8 mouse cellular contexts compared by ENCODE assay signal in the genomic region with DNA sequence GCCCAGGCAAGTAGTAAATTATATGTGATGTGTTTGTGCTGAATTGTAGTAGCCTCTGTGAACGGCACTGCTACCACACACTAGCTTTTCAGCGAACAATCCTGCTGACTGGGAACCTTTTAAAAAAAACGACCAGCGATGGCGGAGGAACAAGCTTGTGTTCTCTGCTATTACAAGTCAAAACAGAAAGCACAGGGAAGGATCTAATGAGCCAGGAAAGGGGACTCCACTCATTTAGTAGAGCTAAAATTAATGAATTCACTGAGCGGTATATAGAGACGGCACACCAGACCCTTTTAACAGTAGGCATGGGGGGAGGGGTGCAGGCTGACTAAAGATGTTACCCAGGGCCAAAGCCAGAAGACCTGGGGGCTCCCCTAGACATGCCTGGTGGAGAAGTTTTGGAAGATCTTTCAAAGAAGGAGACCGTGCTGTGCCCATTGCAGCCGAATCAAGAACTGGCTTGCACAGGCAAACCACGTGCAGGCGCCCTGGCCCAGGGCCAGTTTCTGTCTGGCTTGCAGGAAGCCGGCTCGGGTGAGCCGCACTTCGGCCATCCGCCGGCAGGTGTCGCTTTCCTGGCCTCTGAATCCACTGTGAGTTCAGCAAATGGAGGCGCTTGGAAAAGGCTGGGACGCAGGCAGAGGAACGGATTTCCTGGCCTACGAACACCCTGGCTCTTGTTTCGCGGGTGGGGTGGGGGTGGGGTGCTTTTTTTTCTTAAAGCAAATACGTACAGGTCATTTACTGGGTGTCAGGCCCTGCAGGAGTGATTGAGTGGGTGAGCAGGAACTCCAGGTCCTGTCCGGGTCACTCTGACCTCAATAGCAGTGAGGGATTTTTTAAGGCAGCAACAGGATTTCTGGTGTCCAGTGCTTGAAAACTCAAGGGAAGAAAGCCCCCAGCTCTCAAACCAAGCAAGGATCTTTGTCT. TPM values are rescaled to one million over a fixed set of nuclear protein-coding genes. Genes with fewer than 3 reads are reported as not detected.
DNase-seq lines count a peak whose midpoint lies in the region; ATAC-seq and TF ChIP-seq lines count a peak whose summit lies in the region.

No protein-coding gene starts in this region.

- peak; percentile 67; the same call in 1 of the 2 replicates for TF ChIP-seq EP300 in heart, adult 2 months (IDR thresholded peaks at IDR 0.05; ENCODE audit: insufficient read depth, low read depth, low read length)

- H3K9me3 ChIP-seq in embryonic facial prominence, embryonic 12.5 days, result no peaks in the 10 kb centered on the region
- H3K9me3 ChIP-seq in limb, embryonic 11.5 days (ENCODE audit: control insufficient read depth, low read length), result no peaks in the 10 kb centered on the region
- H3K9me3 ChIP-seq in midbrain, embryonic 13.5 days, result no peaks in the 10 kb centered on the region

- peak overlapping the region; percentile 7; the same call in 1 of the 2 replicates for H3K9ac ChIP-seq in embryonic facial prominence, embryonic 12.5 days
- H3K9ac ChIP-seq in heart, adult 2 months (ENCODE audit: low read depth, low read length), result peak overlapping the region; percentile 48
- peak overlapping the region; percentile 35; the same call in 1 of the 2 replicates for H3K9ac ChIP-seq in limb, embryonic 11.5 days (ENCODE audit: low read length)
- peak overlapping the region; percentile 34; the same call in 1 of the 2 replicates for H3K9ac ChIP-seq in midbrain, embryonic 13.5 days (replicated peaks)

- peaks cover 39% of the 10 kb centered on the region for H3K4me1 ChIP-seq in embryonic facial prominence, embryonic 12.5 days
- H3K4me1 ChIP-seq in heart, adult 2 months (ENCODE audit: control insufficient read depth, insufficient read depth, low read length), result peaks cover 2% of the 10 kb centered on the region; the same call in 1 of the 2 replicates
- peaks cover 31% of the 10 kb centered on the region; the same call in 1 of the 2 replicates for H3K4me1 ChIP-seq in kidney, adult 2 months (ENCODE audit: control insufficient read depth, insufficient read depth, low read length)
- peaks cover 23% of the 10 kb centered on the region for H3K4me1 ChIP-seq in limb, embryonic 11.5 days (ENCODE audit: control insufficient read depth, insufficient read depth, low read length)
- H3K4me1 ChIP-seq in midbrain, embryonic 13.5 days (replicated peaks), result peaks cover 7% of the 10 kb centered on the region
- H3K4me1 ChIP-seq in small intestine, adult 2 months (ENCODE audit: control insufficient read depth, insufficient read depth, insufficient read length, low read length), result peaks cover 4% of the 10 kb centered on the region; the same call in 1 of the 2 replicates

- 12% methylated on average over 26 of the region's 26 CpGs for WGBS in embryonic facial prominence, embryonic 12.5 days
- WGBS in heart, adult 2 months, result 4% methylated on average over 26 of the region's 26 CpGs
- 1% methylated on average over 26 of the region's 26 CpGs for WGBS in kidney, adult 2 months
- WGBS in limb, embryonic 11.5 days, result 9% methylated on average over 26 of the region's 26 CpGs
- WGBS in midbrain, embryonic 13.5 days, result 13% methylated on average over 26 of the region's 26 CpGs
- 8% methylated on average over 26 of the region's 26 CpGs for WGBS in small intestine, adult 2 months

- H3K27me3 ChIP-seq in embryonic facial prominence, embryonic 12.5 days, result no peaks in the 10 kb centered on the region
- no peaks in the 10 kb centered on the region for H3K27me3 ChIP-seq in heart, adult 2 months (ENCODE audit: control insufficient read depth, insufficient read depth, low read length)
- no peaks in the 10 kb centered on the region for H3K27me3 ChIP-seq in kidney, adult 2 months (replicated peaks; ENCODE audit: control insufficient read depth, insufficient read depth, low read length)
- H3K27me3 ChIP-seq in limb, embryonic 11.5 days (ENCODE audit: control insufficient read depth, insufficient read depth, low read length), result no peaks in the 10 kb centered on the region
- H3K27me3 ChIP-seq in midbrain, embryonic 13.5 days, result peaks cover 6% of the 10 kb centered on the region
- no peaks in the 10 kb centered on the region for H3K27me3 ChIP-seq in small intestine, adult 2 months (ENCODE audit: control insufficient read depth, insufficient read depth, low read length)

- H3K79me2 ChIP-seq in heart, adult 2 months (replicated peaks; ENCODE audit: control insufficient read depth, insufficient read depth, low read length), result no peaks in the 10 kb centered on the region

- peak; percentile 75 for TF ChIP-seq POLR2A in heart, adult 2 months (IDR thresholded peaks at IDR 0.05; ENCODE audit: insufficient read depth, low read depth, low read length)
- peak; percentile 40 for TF ChIP-seq POLR2A in kidney, adult 2 months (IDR thresholded peaks at IDR 0.05; ENCODE audit: low read depth, low read length)
- TF ChIP-seq POLR2A in small intestine, adult 2 months (IDR thresholded peaks at IDR 0.05; ENCODE audit: low read depth, low read length), result no peak

- ATAC-seq in embryonic facial prominence, embryonic 12.5 days (ENCODE audit: insufficient number of reproducible peaks, insufficient read depth, low FRiP score, low TSS enrichment), result peak; percentile 67
- ATAC-seq in limb, embryonic 11.5 days (ENCODE audit: insufficient number of reproducible peaks, low FRiP score, low TSS enrichment, low read depth), result peak; percentile 81
- peak; percentile 89 for ATAC-seq in midbrain, embryonic 13.5 days

- DNase-seq in 3T3-L1 (ENCODE audit: low read depth, low spot score), result peak; percentile 99
- DNase-seq in adrenal gland, postnatal 36 days, result peak; percentile 100
- peak; percentile 99 to 100 for DNase-seq in heart, adult 2 months
- DNase-seq in kidney, adult 2 months, result peak; percentile 100
- peak; percentile 100 for DNase-seq in limb, embryonic 11.5 days (ENCODE audit: low spot score)

- H3K4me3 ChIP-seq in embryonic facial prominence, embryonic 12.5 days, result peak overlapping the region; percentile 16; the same call in 1 of the 2 replicates
- H3K4me3 ChIP-seq in heart, adult 2 months, result peak overlapping the region; percentile 55
- H3K4me3 ChIP-seq in kidney, adult 2 months (ENCODE audit: insufficient read depth, low read depth, low read length), result peak overlapping the region; percentile 47
- H3K4me3 ChIP-seq in limb, embryonic 11.5 days (ENCODE audit: low read depth, low read length), result no peak overlapping the region
- peak overlapping the region; percentile 28 for H3K4me3 ChIP-seq in midbrain, embryonic 13.5 days (replicated peaks)
- peak overlapping the region; percentile 42 for H3K4me3 ChIP-seq in small intestine, adult 2 months (ENCODE audit: low read depth, low read length)

- H3K27ac ChIP-seq in embryonic facial prominence, embryonic 12.5 days, result peak overlapping the region; percentile 61
- peak overlapping the region; percentile 92 for H3K27ac ChIP-seq in heart, adult 2 months
- peak overlapping the region; percentile 98 for H3K27ac ChIP-seq in kidney, adult 2 months (ENCODE audit: insufficient read depth, low read depth, low read length)
- peak overlapping the region; percentile 32; the same call in 1 of the 2 replicates for H3K27ac ChIP-seq in limb, embryonic 11.5 days (replicated peaks; ENCODE audit: low read depth, low read length)
- H3K27ac ChIP-seq in midbrain, embryonic 13.5 days, result peak overlapping the region; percentile 30; the same call in 1 of the 2 replicates
- peak overlapping the region; percentile 18; the same call in 1 of the 2 replicates for H3K27ac ChIP-seq in small intestine, adult 2 months (ENCODE audit: insufficient read depth, low read depth, low read length)

- intact Hi-C loops in heart, adult 2 months (cut with DNase I), result loop anchor here (1.0 to 2.0 kb wide), 5 partner anchors 11 to 330 kb away; a partner anchor contains a TSS

- peak overlapping the region; percentile 42 for H3K4me2 ChIP-seq in embryonic facial prominence, embryonic 12.5 days (replicated peaks)
- H3K4me2 ChIP-seq in limb, embryonic 11.5 days (ENCODE audit: low read depth, severe bottlenecking), result peak overlapping the region; percentile 34; the same call in 1 of the 2 replicates
- H3K4me2 ChIP-seq in midbrain, embryonic 13.5 days (replicated peaks), result peak overlapping the region; percentile 53

- TF ChIP-seq CTCF in heart, adult 2 months (IDR thresholded peaks at IDR 0.05), result peak; percentile 88
- peak; percentile 84 for TF ChIP-seq CTCF in kidney, adult 2 months (conservative IDR thresholded peaks at IDR 0.05; ENCODE audit: insufficient read depth, insufficient read length, low read depth, low read length)
- peak; percentile 96 for TF ChIP-seq CTCF in small intestine, adult 2 months (IDR thresholded peaks at IDR 0.05; ENCODE audit: extremely low read depth, insufficient read length, insufficient replicate concordance, low read depth, low read length)

- no peaks in the 10 kb centered on the region for H3K36me3 ChIP-seq in embryonic facial prominence, embryonic 12.5 days
- H3K36me3 ChIP-seq in heart, adult 2 months (ENCODE audit: control insufficient read depth, insufficient read depth, low read length), result no peaks in the 10 kb centered on the region
- no peaks in the 10 kb centered on the region for H3K36me3 ChIP-seq in kidney, adult 2 months (ENCODE audit: control insufficient read depth, insufficient read depth, low read length)
- H3K36me3 ChIP-seq in limb, embryonic 11.5 days (ENCODE audit: control insufficient read depth, insufficient read depth, low read length), result no peaks in the 10 kb centered on the region
- no peaks in the 10 kb centered on the region for H3K36me3 ChIP-seq in midbrain, embryonic 13.5 days
- H3K36me3 ChIP-seq in small intestine, adult 2 months (ENCODE audit: control insufficient read depth, insufficient read depth, low read length), result no peaks in the 10 kb centered on the region

RNA-seq across cellular contexts. Expression of a gene that starts 11.7 kb away (rescaled TPM):
- total RNA-seq in adrenal gland, postnatal 36 days (2021), result 1 to 10 TPM; 4.2 to 5.7 TPM
- 3.4 and 4.0 TPM in 2 replicates for polyA plus RNA-seq in embryonic facial prominence, embryonic 12.5 days (2016; fragmentation: Nextera tagmentation; extraction: Ambion mirVana)
- 1 to 10 TPM; 5.7 to 5.9 TPM for total RNA-seq in heart, adult 2 months (2021)
- not detected in 2 replicates for polyA plus RNA-seq in heart, adult 2 months (2012; rRNA removed)
- polyA plus RNA-seq in kidney, adult 2 months (2012; rRNA removed), result not detected in 2 replicates
- polyA plus RNA-seq in limb, embryonic 11.5 days (2014; fragmentation: Nextera tagmentation; extraction: Ambion mirVana), result 1.9 TPM in 1 of 2 replicates, not detected in the other
- 2.0 and 3.6 TPM in 2 replicates for polyA plus RNA-seq in midbrain, embryonic 13.5 days (2015; fragmentation: Nextera tagmentation; extraction: Ambion mirVana)
- not detected in 2 replicates for polyA plus RNA-seq in small intestine, adult 2 months (2012; rRNA removed)

Comparison
In these comparisons a context has a peak if more than half of its experiments do, and no peak if none do; other contexts are left out.
1. H3K27ac ChIP-seq: peak in every context shown above with its lines; median percentile 98 in kidney, adult 2 months; 92 in heart, adult 2 months; 61 in embryonic facial prominence, embryonic 12.5 days; 32 in limb, embryonic 11.5 days; 30 in midbrain, embryonic 13.5 days; 18 in small intestine, adult 2 months.